Mouse (Mus musculus): Measurements from ENCODE around the gene Zfp618.

The Zfp618 gene

GRCm38 (mm10) chr4:63031240-63031639 is 65.9 kb downstream of the Zfp618 start:
- DNase-seq (ENCODE audit: low spot score) = no peak

- no peak for DNase-seq (ENCODE audit: low spot score)
These were observed 67.2 kb downstream of the Zfp618 start for GRCm38 (mm10) chr4:63032581-63033006.

- DNase-seq (ENCODE audit: low spot score) = no peak
These were observed 68.4 kb downstream of the Zfp618 start for GRCm38 (mm10) chr4:63033724-63034123.

- DNase-seq (ENCODE audit: low spot score) = no peak
These were observed 70.6 kb downstream of the Zfp618 start for GRCm38 (mm10) chr4:63035991-63036390.

GRCm38 (mm10) chr4:63036790-63037189 is 71.4 kb downstream of the Zfp618 start:
- DNase-seq (ENCODE audit: low spot score) = no peak

GRCm38 (mm10) chr4:63037555-63037954 is 72.2 kb downstream of the Zfp618 start:
- no peak for DNase-seq (ENCODE audit: low spot score)

- no peak for DNase-seq (ENCODE audit: low spot score)
These were observed 72.9 kb downstream of the Zfp618 start for GRCm38 (mm10) chr4:63038265-63038664.

- DNase-seq (ENCODE audit: low spot score) = no peak
These were observed 73.6 kb downstream of the Zfp618 start for GRCm38 (mm10) chr4:63038937-63039336.

GRCm38 (mm10) chr4:63048606-63049005 is 83.2 kb downstream of the Zfp618 start:
- no peak for DNase-seq (ENCODE audit: low spot score)

- DNase-seq (ENCODE audit: low spot score) = no peak
These were observed 84.4 kb downstream of the Zfp618 start for GRCm38 (mm10) chr4:63049596-63050318.

GRCm38 (mm10) chr4:63050319-63050676 is 84.9 kb downstream of the Zfp618 start:
- DNase-seq (ENCODE audit: low spot score) = no peak

- DNase-seq (ENCODE audit: low spot score) = no peak
These were observed 85.6 kb downstream of the Zfp618 start for GRCm38 (mm10) chr4:63050949-63051348.

GRCm38 (mm10) chr4:63051940-63052661 is 86.7 kb downstream of the Zfp618 start:
- DNase-seq (ENCODE audit: low spot score) = no peak

GRCm38 (mm10) chr4:63052662-63053033 is 87.3 kb downstream of the Zfp618 start:
- DNase-seq (ENCODE audit: low spot score) = no peak

- no peak for DNase-seq (ENCODE audit: low spot score)
These were observed 89.9 kb downstream of the Zfp618 start for GRCm38 (mm10) chr4:63055216-63055745.

GRCm38 (mm10) chr4:63056641-63057415 is 91.5 kb downstream of the Zfp618 start:
- DNase-seq (ENCODE audit: low spot score) = no peak

GRCm38 (mm10) chr4:63057581-63057980 is 92.2 kb downstream of the Zfp618 start:
- no peak for DNase-seq (ENCODE audit: low spot score)

- DNase-seq (ENCODE audit: low spot score) = no peak
These were observed 93.3 kb downstream of the Zfp618 start for GRCm38 (mm10) chr4:63058686-63059085.

- no peak for DNase-seq (ENCODE audit: low spot score)
These were observed 95.0 kb downstream of the Zfp618 start for GRCm38 (mm10) chr4:63060358-63060757.

- no peak for DNase-seq (ENCODE audit: low spot score)
These were observed 96.0 kb downstream of the Zfp618 start for GRCm38 (mm10) chr4:63061411-63061810.

- DNase-seq (ENCODE audit: low spot score) = no peak
These were observed 98.0 kb downstream of the Zfp618 start for GRCm38 (mm10) chr4:63063360-63063759.

GRCm38 (mm10) chr4:63064911-63065310 is 99.5 kb downstream of the Zfp618 start:
- DNase-seq (ENCODE audit: low spot score) = no peak

GRCm38 (mm10) chr4:63066796-63067195 is 101.4 kb downstream of the Zfp618 start:
- DNase-seq (ENCODE audit: low spot score) = no peak
